Mouse (Mus musculus) activated CD4-positive, CD25-positive, alpha-beta regulatory T cell, adult 4 months (primary cell): ENCODE measurements around the gene Aimp1. TPM values are rescaled to one million over a fixed set of nuclear protein-coding genes. Genes with fewer than 3 reads are reported as not detected.

Experiments
- ATAC-seq: one replicate; pipeline ENCODE4 v1.8.0; 2017
- polyA plus RNA-seq, 2 experiments: library from polyadenylated mRNA; unstranded; fragments of 100-300 nt; shearing (Covaris generic); gene quantifications; one replicate each; pipeline ENCODE4 v1.2.1; 2017

Gene Aimp1
- 100 to 1,000 TPM; 115 to 123 TPM for polyA plus RNA-seq

- no peak for ATAC-seq
These were observed at the start of gene Aimp1 for GRCm38 (mm10) chr3:132684231-132684928. TSS of gene Aimp1 (minus strand) at chr3:132684370.

- ATAC-seq: no peak
These were observed 40.2 kb upstream of the Aimp1 start for GRCm38 (mm10) chr3:132724326-132724725.

- no peak for ATAC-seq
These were observed 33.1 kb upstream of the Aimp1 start for GRCm38 (mm10) chr3:132717316-132717715.

GRCm38 (mm10) chr3:132713913-132714312 is 29.7 kb upstream of the Aimp1 start:
- no peak for ATAC-seq

GRCm38 (mm10) chr3:132706977-132707376 is 22.8 kb upstream of the Aimp1 start:
- no peak for ATAC-seq

GRCm38 (mm10) chr3:132704216-132704615 is 20.0 kb upstream of the Aimp1 start:
- no peak for ATAC-seq

GRCm38 (mm10) chr3:132701368-132701767 is 17.2 kb upstream of the Aimp1 start:
- ATAC-seq: no peak

GRCm38 (mm10) chr3:132683447-132684230 is 531 bp downstream of the Aimp1 start, which contains the start of gene Tbck:
TSS of gene Tbck (plus strand) at chr3:132684144.
- peak; percentile 94 for ATAC-seq

- ATAC-seq: no peak
These were observed 6.7 kb downstream of the Aimp1 start for GRCm38 (mm10) chr3:132677494-132677893.

GRCm38 (mm10) chr3:132655955-132656354 is 28.2 kb downstream of the Aimp1 start:
- no peak for ATAC-seq

GRCm38 (mm10) chr3:132653959-132654358 is 30.2 kb downstream of the Aimp1 start:
- no peak for ATAC-seq

- no peak for ATAC-seq
These were observed 32.4 kb downstream of the Aimp1 start for GRCm38 (mm10) chr3:132651776-132652175.

- ATAC-seq: no peak
These were observed 34.0 kb downstream of the Aimp1 start for GRCm38 (mm10) chr3:132650191-132650590.

- ATAC-seq: no peak
These were observed 34.8 kb downstream of the Aimp1 start for GRCm38 (mm10) chr3:132649368-132649767.

GRCm38 (mm10) chr3:132646814-132647213 is 37.4 kb downstream of the Aimp1 start:
- no peak for ATAC-seq

GRCm38 (mm10) chr3:132644071-132644470 is 40.1 kb downstream of the Aimp1 start:
- ATAC-seq: no peak

- ATAC-seq: no peak
These were observed 47.1 kb downstream of the Aimp1 start for GRCm38 (mm10) chr3:132637080-132637479.

GRCm38 (mm10) chr3:132633261-132633660 is 50.9 kb downstream of the Aimp1 start:
- ATAC-seq: no peak

- ATAC-seq: no peak
These were observed 54.5 kb downstream of the Aimp1 start, which contains the start of gene Gimd1 for GRCm38 (mm10) chr3:132629601-132630239. TSS of gene Gimd1 (plus strand) at chr3:132629820.

- no peak for ATAC-seq
These were observed 55.4 kb downstream of the Aimp1 start for GRCm38 (mm10) chr3:132628741-132629140.
